Mouse (Mus musculus): ENCODE data around the gene Ube2a. TPM values are rescaled to one million over a fixed set of nuclear protein-coding genes. Genes with fewer than 3 reads are reported as not detected.
A peak's percentile ranks its signal among the peaks of the same experiment; 100 is the strongest.

The Ube2a gene
- total RNA-seq, 2 experiments from 2014 or later = 53.5 to 57.9 TPM

GRCm38 (mm10) chrX:36901655-36902054 lies 28.0 kb downstream of the Ube2a start:
- no peak for DNase-seq (ENCODE audit: low spot score in 2 of 2)

- peak; percentile 8 to 39 for DNase-seq (ENCODE audit: low spot score in 2 of 2)
These were observed 28.8 kb downstream of the Ube2a start, which contains the start of gene Nkrf for GRCm38 (mm10) chrX:36902321-36903114. TSS of gene Nkrf (minus strand) at chrX:36902899.

GRCm38 (mm10) chrX:36903115-36903768 lies 29.5 kb downstream of the Ube2a start:
- DNase-seq (ENCODE audit: low spot score in 2 of 2) = peak; percentile 89 to 95

DNA sequence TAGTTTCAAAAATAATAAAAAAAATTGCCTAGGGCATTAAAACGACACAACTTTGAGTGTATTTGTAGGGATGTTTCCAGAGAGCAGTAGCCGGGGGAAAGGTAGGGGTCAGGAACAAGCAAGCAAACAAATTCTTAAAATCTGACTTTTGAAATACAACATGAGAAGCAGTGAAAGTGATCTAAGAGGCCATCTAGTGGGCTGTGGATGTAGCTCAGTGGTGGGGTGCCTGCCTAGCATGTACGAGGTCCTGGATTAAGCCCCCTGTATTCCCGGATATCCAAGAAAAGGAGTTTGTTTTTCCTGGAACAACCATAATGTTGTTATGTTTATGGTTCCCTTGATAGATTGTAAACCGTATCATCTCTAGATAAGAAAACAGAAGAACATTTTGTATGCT lies 32.8 kb downstream of the Ube2a start:
- DNase-seq (ENCODE audit: low spot score in 2 of 2) = peak in 1 of 2 experiments; percentile 18

GRCm38 (mm10) chrX:36911343-36911742 lies 37.6 kb downstream of the Ube2a start:
- DNase-seq (ENCODE audit: low spot score in 2 of 2) = peak in 1 of 2 experiments; percentile 64

DNA sequence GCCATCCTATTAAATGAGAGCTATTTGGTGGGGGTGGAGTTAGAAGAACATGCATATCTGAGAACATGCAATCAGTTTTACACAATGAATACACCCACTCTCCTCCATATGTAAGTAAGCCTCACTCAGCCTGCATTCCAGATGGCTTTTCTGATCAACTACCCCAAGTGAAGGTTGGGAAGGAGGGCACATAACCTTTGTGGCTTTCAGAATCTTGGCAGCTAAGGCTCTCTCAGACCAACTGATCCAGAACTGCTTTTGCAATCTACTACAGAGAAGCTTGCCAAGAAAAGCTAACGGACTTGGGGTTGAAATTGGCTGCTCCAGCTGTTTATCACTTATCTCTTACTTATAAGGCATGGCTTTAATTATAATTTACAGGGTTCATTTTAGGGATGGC lies 44.0 kb downstream of the Ube2a start:
- peak in 1 of 2 experiments; percentile 4 for DNase-seq (ENCODE audit: low spot score in 2 of 2)

GRCm38 (mm10) chrX:36921346-36921745 lies 47.6 kb downstream of the Ube2a start:
- DNase-seq (ENCODE audit: low spot score in 2 of 2) = no peak

GRCm38 (mm10) chrX:36928791-36929190 lies 55.1 kb downstream of the Ube2a start:
- DNase-seq (ENCODE audit: low spot score in 2 of 2) = peak in 1 of 2 experiments; percentile 13

- DNase-seq (ENCODE audit: low spot score in 2 of 2) = no peak
These were observed 56.0 kb downstream of the Ube2a start for GRCm38 (mm10) chrX:36929694-36930093.

DNA sequence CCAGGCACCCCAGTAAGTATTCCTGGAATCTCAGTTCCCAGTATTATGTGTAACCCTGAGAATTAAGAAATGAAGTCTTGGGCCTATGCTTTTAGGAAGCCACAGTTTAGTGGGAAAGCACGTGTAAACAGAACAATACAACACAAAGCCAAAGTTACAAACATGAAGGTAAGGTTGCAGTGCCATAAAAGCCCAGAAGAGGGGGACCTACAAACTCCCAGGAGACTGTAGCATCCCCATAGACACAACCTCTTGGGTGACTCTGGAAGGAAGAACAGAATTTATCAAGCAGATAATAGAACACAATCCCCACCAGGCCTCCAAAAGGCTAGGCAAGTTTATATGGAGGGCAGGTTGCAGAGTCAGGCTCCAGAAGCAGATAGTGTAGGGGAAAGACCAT lies 56.9 kb downstream of the Ube2a start:
- DNase-seq (ENCODE audit: low spot score in 2 of 2) = peak in 1 of 2 experiments; percentile 44

Other genes starting within 250 kb of the Ube2a start
- gene Akap17b, start 228.5 kb upstream of the Ube2a start, total RNA-seq (2021) = 1 to 10 TPM; 8.8 to 9.0 TPM
- under 1 TPM in 1 of 2 experiments, not detected in 1; 0.47 TPM for gene Slc25a43, start 130.2 kb upstream of the Ube2a start, total RNA-seq (2021)
- gene Slc25a5, start 78.2 kb upstream of the Ube2a start, total RNA-seq (2021) = 100 to 1,000 TPM; 320 to 325 TPM
- gene C330007P06Rik, start 211 bp downstream of the Ube2a start, total RNA-seq (2021) = 10 to 100 TPM; 40.8 to 42.6 TPM
- gene Nkrf, start 29.0 kb downstream of the Ube2a start, total RNA-seq (2021) = 10 to 100 TPM; 30.4 to 32.1 TPM
- 10 to 100 TPM; 47.6 to 48.4 TPM for gene Sept6, start 117.9 kb downstream of the Ube2a start, total RNA-seq (2021)
- not detected for gene Sowahd, start 174.9 kb downstream of the Ube2a start, total RNA-seq (2021)
- 100 to 1,000 TPM; 252 to 254 TPM for gene Rpl39, start 211.5 kb downstream of the Ube2a start, total RNA-seq (2021)
- 10 to 100 TPM; 18.4 to 18.9 TPM for gene Upf3b, start 236.4 kb downstream of the Ube2a start, total RNA-seq (2021)

All from layer of hippocampus, adult 18-20 months (tissue).